Mouse (Mus musculus): ENCODE data around the gene Fbxw10.

GRCm38 (mm10) chr11:62851199-62851598 lies 4.3 kb downstream of the Fbxw10 start:
- TF ChIP-seq CTCF (IDR thresholded peaks at IDR 0.05; ENCODE audit: extremely low read depth, insufficient read length, insufficient replicate concordance, low read depth, low read length) (peak; percentile 17; the same call in 1 of the 2 replicates), POLR2A (IDR thresholded peaks at IDR 0.05; ENCODE audit: low read depth, low read length) (no peak)
